Mouse (Mus musculus) hindbrain, embryonic 14.5 days (tissue): ENCODE results near the gene Mrpl58. TPM values are rescaled to one million over a fixed set of nuclear protein-coding genes. Genes with fewer than 3 reads are reported as not detected.
A peak's percentile ranks its signal among the peaks of the same experiment; 100 is the strongest.
"Not testable (repeated sequence)": the region's sequence is repeated elsewhere in the genome, so short reads cannot be mapped to it uniquely, and the experiment has no call there.

Experiments used
- ATAC-seq: fragments of 200-750 bp; cut with Nextera tagmentation; 2 replicates; pipeline ENCODE4 v1.8.0; 2017; ENCODE audit warnings: moderate number of reproducible peaks, mild to moderate bottlenecking, moderate TSS enrichment, moderate library complexity; ENCODE audit not compliant: low FRiP score
- DNase-seq: peaks from one replicate; pipeline ENCODE4 v3.0.0-alpha.2; 2015; ENCODE audit warnings: low spot score
- H3K27ac ChIP-seq: fragments of 300-500 bp; sonication (generic); 2 replicates; pipeline ENCODE4 v1.5.1; 2014; ENCODE audit warnings: mild to moderate bottlenecking, moderate library complexity
- H3K27me3 ChIP-seq: fragments of 300-500 bp; sonication (generic); 2 replicates; pipeline ENCODE4 v1.6.1; 2014; ENCODE audit warnings: mild to moderate bottlenecking, low read length, mixed read lengths; ENCODE audit not compliant: control insufficient read depth, insufficient read depth
- H3K36me3 ChIP-seq: fragments of 300-500 bp; sonication (generic); replicated peaks from 2 replicates; pipeline ENCODE4 v1.6.1; 2014; ENCODE audit not compliant: control insufficient read depth, insufficient read depth
- H3K4me1 ChIP-seq: fragments of 300-500 bp; sonication (generic); replicated peaks from 2 replicates; pipeline ENCODE4 v1.6.1; 2014; ENCODE audit warnings: antibody characterized with exemption, low read length, mixed read lengths; ENCODE audit not compliant: control insufficient read depth, insufficient read depth
- H3K4me2 ChIP-seq: fragments of 300-500 bp; sonication (generic); replicated peaks from 2 replicates; pipeline ENCODE4 v1.6.1; 2014; ENCODE audit warnings: mild to moderate bottlenecking, moderate library complexity
- H3K4me3 ChIP-seq: fragments of 300-500 bp; sonication (generic); replicated peaks from 2 replicates; pipeline ENCODE4 v1.5.1; 2014; ENCODE audit warnings: mild to moderate bottlenecking, low read length
- H3K9ac ChIP-seq: fragments of 300-500 bp; sonication (generic); 2 replicates; pipeline ENCODE4 v1.6.1; 2014
- H3K9me3 ChIP-seq: fragments of 300-500 bp; sonication (generic); 2 replicates; pipeline ENCODE4 v1.6.1; 2016; ENCODE audit warnings: low read length; ENCODE audit not compliant: control insufficient read depth
- whole genome bisulfite sequencing: fragments of 180-500 bp; shearing (Covaris S2); extraction: QIAGEN DNeasy Blood & Tissue Kit; methylation state at CpG from one replicate; pipeline ENCODE4 v1.1.7; 2014; 5-methylcytosine and 5-hydroxymethylcytosine counted together
- polyA plus RNA-seq: library from polyadenylated mRNA; unstranded; fragments of >200 nt; fragmentation: Nextera tagmentation; extraction: Ambion mirVana; gene quantifications from 2 replicates; pipeline ENCODE4 v1.2.1, GENCODE M21; 2014

The Mrpl58 gene
- polyA plus RNA-seq, 1 experiment from 2014 or later: 222 TPM

DNA sequence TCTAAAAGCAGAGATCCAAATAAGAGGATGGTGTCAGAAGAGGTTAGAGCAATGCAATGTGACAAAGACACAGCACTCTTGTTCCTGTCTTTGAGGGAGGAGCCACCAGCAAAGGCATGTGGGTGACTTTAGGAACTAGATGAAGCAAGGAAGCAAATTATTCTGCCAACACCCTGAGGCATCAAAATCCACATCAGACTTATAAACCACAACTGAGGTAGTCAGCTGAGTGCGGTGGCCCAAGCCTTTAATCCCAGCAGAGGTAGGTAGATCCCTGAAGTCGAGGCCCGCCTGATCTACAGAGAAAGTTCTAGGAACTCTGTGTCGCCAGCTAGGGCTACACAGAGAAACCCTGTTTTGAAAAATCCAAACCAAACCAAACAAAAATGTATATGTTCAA is 26.3 kb upstream of the Mrpl58 start:
- ATAC-seq: no peak
- peaks cover 5% of the 10 kb centered on the region; the same call in 1 of the 2 replicates for H3K27me3 ChIP-seq
- H3K9ac ChIP-seq: no peak overlapping the region
- 85% methylated on average over 4 of the region's 4 CpGs for WGBS
- H3K36me3 ChIP-seq: no peaks in the 10 kb centered on the region
- peaks cover 5% of the 10 kb centered on the region for H3K4me1 ChIP-seq
- no peak overlapping the region for H3K4me2 ChIP-seq
- no peaks in the 10 kb centered on the region for H3K9me3 ChIP-seq
- H3K27ac ChIP-seq: no peak overlapping the region
- DNase-seq: no peak
- H3K4me3 ChIP-seq: no peak overlapping the region

DNA sequence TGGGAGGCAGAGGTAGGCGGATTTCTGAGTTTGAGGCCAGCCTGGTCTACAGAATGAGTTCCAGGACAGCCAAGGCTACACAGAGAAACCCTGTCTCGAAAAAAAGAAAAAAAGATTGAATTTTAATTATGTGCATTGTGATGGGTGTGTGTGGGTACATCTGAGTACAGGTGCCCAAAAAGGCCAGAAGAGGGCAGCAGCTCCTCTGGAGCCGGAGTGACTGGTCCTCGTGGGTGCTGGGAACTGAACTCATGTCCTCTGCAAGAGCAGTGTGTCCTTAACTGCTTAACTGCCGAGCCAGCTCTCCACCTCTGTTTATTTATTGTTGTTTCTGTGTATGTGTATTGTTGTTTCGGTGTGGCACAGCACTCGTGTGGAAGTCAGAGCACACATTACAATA is 25.7 kb upstream of the Mrpl58 start:
- no peak for ATAC-seq
- peaks cover 11% of the 10 kb centered on the region for H3K4me1 ChIP-seq
- H3K9ac ChIP-seq: no peak overlapping the region
- H3K4me2 ChIP-seq: no peak overlapping the region
- no peaks in the 10 kb centered on the region for H3K9me3 ChIP-seq
- DNase-seq: no peak
- 84% methylated on average over 7 of the region's 7 CpGs for WGBS
- peaks cover 5% of the 10 kb centered on the region; the same call in 1 of the 2 replicates for H3K27me3 ChIP-seq
- H3K36me3 ChIP-seq: no peaks in the 10 kb centered on the region
- no peak overlapping the region for H3K27ac ChIP-seq
- H3K4me3 ChIP-seq: no peak overlapping the region

DNA sequence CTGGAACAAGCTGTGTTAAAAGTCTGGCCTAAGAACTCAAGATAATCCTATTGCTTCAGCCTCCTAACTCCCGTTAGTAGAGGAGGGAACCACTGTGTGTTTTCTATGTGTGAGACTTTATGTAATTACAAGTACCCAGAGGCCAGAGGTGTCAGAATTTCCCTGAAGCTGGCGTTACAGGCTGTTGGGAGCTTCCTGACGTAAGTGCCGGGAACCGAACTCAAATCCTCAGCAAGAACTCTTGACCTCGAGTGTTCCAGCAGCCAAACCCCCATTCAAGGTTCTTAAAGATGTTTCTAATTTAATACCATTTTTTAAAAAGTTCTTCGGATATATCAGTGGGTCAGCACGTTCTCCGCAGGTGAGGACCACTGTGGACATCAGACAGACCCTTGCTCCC is 22.3 kb upstream of the Mrpl58 start:
- Histone ChIP-seq H3K4me2 (peak overlapping the region; percentile 93), H3K27me3 (no peaks in the 10 kb centered on the region), H3K9me3 (no peaks in the 10 kb centered on the region), H3K4me3 (peak overlapping the region; percentile 83), H3K36me3 (no peaks in the 10 kb centered on the region), H3K27ac (no peak overlapping the region), H3K9ac (no peak overlapping the region; the same call in 1 of the 2 replicates), H3K4me1 (peaks cover 33% of the 10 kb centered on the region)
- ATAC-seq (no peak), DNase-seq (no peak)
- 12% methylated on average over 9 of the region's 9 CpGs for WGBS

DNA sequence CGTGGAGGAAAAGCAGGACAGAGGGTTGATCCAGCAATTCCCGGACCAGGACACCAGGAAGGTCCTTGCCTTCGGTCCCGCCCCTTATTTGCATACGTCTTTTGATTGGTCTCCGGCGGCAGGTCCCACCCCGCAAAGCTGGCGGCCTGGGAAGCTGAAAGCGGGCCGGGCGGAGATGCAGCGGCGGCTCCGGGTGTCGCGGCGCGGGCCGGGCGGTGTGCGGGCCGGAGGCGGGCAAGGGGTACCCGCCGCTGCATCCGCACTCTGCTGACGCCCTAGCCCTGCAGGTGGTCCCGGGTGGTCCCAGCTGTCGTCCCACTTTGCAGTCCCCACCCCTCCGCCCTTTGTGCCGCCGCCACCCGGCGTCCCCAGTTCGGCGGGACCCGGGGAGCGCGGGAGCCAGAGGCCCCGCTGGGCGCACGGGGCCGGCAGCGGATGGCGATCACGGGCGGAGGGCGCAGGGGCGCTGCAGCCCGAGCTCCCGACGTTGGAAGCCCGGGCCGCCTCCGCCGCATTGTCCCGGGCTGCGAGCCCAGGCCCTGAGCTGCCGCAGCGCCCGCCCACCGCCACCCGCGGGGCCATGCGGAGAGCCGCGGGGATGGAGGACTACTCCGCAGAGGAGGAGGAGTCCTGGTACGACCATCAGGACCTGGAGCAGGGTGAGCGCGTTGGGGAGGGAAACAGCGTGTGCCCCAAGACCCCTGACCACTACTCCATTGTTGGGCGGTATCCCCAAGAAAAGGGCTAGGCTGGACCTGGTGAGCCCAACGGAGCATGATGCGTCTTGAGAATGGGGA is 21.6 kb upstream of the Mrpl58 start, which contains the start of gene Cdr2l:
TSS of gene Cdr2l (plus strand) at position 174 of the 797 bp plus-strand sequence.
- DNase-seq: peak; percentile 89
- H3K27ac ChIP-seq: peak within 1 kb of the TSS; percentile 93
- H3K36me3 ChIP-seq: no peaks in the 10 kb centered on the region
- peak within 1 kb of the TSS; percentile 93 for H3K4me2 ChIP-seq
- H3K9me3 ChIP-seq: no peaks in the 10 kb centered on the region
- H3K4me1 ChIP-seq: peaks cover 33% of the 10 kb centered on the region
- WGBS: under 1% methylated on average over 54 of the region's 76 CpGs
- ATAC-seq: peak; percentile 82
- peak within 1 kb of the TSS; percentile 91 for H3K9ac ChIP-seq
- H3K4me3 ChIP-seq: peak within 1 kb of the TSS; percentile 83
- no peaks in the 10 kb centered on the region for H3K27me3 ChIP-seq

DNA sequence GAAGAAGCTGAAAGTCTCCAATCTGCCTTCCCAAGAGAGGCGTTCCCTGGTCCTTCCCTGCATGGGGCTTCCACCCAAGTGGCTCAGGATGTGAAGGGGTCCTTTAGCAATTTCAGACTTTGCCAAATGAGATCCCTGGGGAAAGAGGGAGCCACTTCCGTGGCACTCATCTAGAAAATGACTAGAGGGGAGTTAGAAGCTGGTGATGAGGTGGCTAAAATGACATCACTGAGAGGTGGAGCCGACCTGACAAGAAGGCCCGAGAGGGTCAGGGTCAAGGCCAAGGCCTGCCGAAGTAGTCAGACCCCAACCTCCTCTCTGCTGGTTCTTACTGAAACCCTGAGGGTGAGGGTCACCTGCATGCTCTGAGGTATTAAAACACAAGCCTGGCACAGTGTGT is 20.7 kb upstream of the Mrpl58 start:
- H3K27me3 ChIP-seq: no peaks in the 10 kb centered on the region
- no peaks in the 10 kb centered on the region for H3K36me3 ChIP-seq
- peak overlapping the region; percentile 91 for H3K9ac ChIP-seq
- DNase-seq (no peak), ATAC-seq (no peak)
- H3K9me3 ChIP-seq: no peaks in the 10 kb centered on the region
- 11% methylated on average over 5 of the region's 5 CpGs for WGBS
- H3K4me1 ChIP-seq: peaks cover 33% of the 10 kb centered on the region
- H3K27ac ChIP-seq: peak overlapping the region; percentile 93
- H3K4me3 ChIP-seq: peak overlapping the region; percentile 83
- H3K4me2 ChIP-seq: peak overlapping the region; percentile 93

DNA sequence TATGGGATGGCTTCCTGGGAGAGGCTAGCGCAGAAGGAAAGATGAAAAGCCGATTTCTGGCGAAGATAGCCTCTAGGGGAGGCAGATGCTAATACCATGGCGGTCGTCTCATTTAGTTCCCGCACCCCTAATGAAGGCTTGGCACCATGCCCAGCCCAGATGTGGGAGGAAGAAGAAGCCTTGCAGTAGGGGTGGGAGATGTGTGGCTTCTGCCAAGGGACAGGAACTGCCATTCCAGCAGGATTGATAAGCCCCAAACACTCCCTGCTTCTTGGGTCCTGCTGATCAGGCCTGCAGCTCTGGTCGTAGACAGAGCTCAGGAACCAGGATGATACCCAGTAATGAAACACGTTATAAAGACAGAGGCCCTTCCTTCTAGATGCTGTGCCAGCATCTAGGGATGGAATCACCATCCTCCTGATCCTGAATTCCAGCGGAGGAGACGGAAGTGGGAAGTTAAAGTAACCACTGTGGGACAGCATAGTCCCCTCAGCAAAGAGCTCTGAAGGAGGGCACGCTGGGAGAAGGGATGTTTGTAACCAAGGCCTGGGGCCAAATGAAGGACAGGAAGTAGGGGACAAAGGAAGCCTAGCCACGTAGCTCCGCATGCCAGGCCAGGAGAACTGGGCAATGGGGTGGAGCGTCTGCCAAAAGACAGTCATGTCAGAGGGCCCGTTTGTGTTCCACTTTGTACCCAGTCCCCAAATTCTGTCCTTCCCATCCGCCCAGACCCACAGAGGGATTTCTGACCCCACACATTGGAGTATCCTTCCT is 19.7 kb upstream of the Mrpl58 start:
- peak; percentile 73 for DNase-seq
- Histone ChIP-seq H3K4me2 (peak overlapping the region; percentile 93), H3K36me3 (no peaks in the 10 kb centered on the region), H3K9ac (peak overlapping the region; percentile 91), H3K9me3 (no peaks in the 10 kb centered on the region), H3K27me3 (no peaks in the 10 kb centered on the region), H3K4me3 (peak overlapping the region; percentile 83), H3K4me1 (peaks cover 33% of the 10 kb centered on the region), H3K27ac (peak overlapping the region; percentile 93)
- WGBS: 35% methylated on average over 16 of the region's 16 CpGs
- ATAC-seq: peak; percentile 9; the same call in 1 of the 2 replicates

DNA sequence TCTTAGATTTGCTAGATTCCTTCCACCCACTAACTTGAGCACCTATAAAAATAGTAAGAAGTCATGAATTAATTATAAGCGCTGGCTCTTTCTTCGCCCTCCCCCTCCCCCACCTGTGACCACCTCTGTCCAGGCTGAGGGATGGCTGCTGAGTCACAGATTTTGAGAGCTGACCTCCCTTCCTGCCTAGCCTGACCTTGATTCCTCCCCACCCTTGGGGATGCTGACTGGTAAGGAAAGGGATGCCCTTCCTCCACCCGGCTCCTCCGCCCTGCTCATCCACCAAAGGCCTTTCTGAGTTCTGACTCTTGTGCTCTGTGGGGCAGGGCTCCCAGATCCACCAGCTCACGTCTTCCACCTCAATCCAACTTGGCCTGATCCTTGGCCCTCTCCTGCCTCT is 19.0 kb upstream of the Mrpl58 start:
- WGBS: 81% methylated on average over 5 of the region's 5 CpGs
- Histone ChIP-seq H3K4me3 (peak overlapping the region; percentile 83; the same call in 1 of the 2 replicates), H3K36me3 (peaks cover 5% of the 10 kb centered on the region; the same call in 1 of the 2 replicates), H3K27me3 (no peaks in the 10 kb centered on the region), H3K27ac (no peak overlapping the region), H3K9me3 (no peaks in the 10 kb centered on the region), H3K4me2 (peak overlapping the region; percentile 93), H3K4me1 (peaks cover 33% of the 10 kb centered on the region), H3K9ac (peak overlapping the region; percentile 91)
- ATAC-seq (no peak), DNase-seq (no peak)

DNA sequence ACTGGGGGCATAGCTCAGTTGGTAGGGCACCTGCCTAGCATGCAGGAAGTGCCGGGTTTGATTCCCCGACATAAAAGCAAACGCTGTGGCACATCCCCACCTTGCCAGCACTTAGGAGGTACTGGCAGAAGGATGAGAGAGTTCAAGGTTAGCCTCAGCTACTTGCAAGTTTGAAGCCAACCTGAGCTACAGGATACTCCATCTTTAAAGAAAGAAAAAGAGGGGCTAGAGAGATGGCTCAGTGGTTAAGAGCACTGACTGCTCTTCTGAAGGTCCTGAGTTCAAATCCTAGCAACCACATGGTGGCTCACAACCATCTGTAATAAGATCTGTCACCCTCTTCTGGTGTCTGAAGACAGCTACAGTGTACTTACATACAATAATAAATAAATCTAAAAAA is 16.7 kb upstream of the Mrpl58 start:
- not testable (repeated sequence) for ATAC-seq

DNA sequence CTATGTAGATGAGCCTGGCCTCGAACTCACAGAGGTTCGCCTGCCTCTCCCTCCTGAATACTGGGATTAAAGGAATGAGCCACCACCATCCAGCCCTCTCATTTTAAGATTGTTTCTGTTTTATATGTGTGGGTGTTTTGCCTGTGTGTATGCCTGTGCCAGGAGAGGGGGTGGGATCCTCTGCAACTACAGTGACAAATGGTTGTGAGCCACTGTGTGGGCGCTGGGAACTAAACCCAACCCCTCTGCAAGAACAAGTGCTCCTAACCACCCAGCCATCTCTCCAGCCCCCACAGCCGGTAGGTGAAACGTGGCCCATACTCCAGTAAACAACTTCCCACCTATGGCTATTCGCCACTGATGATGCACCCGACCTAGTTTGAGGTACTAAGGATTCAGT is 12.2 kb upstream of the Mrpl58 start:
- no peaks in the 10 kb centered on the region for H3K27me3 ChIP-seq
- H3K36me3 ChIP-seq: peaks cover 70% of the 10 kb centered on the region
- WGBS: 90% methylated on average over 7 of the region's 7 CpGs

More for the DNA sequence above, 16.7 kb upstream of the Mrpl58 start:
- not testable (repeated sequence) for H3K4me2 ChIP-seq, H3K9me3 ChIP-seq, H3K9ac ChIP-seq, H3K4me3 ChIP-seq, DNase-seq, H3K27me3 ChIP-seq, H3K27ac ChIP-seq
- 86% methylated on average over 3 of the region's 3 CpGs for WGBS
- Histone ChIP-seq H3K36me3 (peaks cover 25% of the 10 kb centered on the region), H3K4me1 (peaks cover 33% of the 10 kb centered on the region)

More for the DNA sequence above, 12.2 kb upstream of the Mrpl58 start:
- no peak overlapping the region for H3K4me3 ChIP-seq
- no peak for ATAC-seq
- no peaks in the 10 kb centered on the region for H3K4me1 ChIP-seq
- no peak overlapping the region for H3K9ac ChIP-seq
- H3K27ac ChIP-seq: no peak overlapping the region
- H3K4me2 ChIP-seq: no peak overlapping the region
- no peak for DNase-seq
- H3K9me3 ChIP-seq: no peaks in the 10 kb centered on the region
